Mouse (Mus musculus): ENCODE measurements around the gene Rere.
"Not testable (repeated sequence)": the region's sequence is repeated elsewhere in the genome, so short reads cannot be mapped to it uniquely, and the experiment has no call there.

The Rere gene

DNA sequence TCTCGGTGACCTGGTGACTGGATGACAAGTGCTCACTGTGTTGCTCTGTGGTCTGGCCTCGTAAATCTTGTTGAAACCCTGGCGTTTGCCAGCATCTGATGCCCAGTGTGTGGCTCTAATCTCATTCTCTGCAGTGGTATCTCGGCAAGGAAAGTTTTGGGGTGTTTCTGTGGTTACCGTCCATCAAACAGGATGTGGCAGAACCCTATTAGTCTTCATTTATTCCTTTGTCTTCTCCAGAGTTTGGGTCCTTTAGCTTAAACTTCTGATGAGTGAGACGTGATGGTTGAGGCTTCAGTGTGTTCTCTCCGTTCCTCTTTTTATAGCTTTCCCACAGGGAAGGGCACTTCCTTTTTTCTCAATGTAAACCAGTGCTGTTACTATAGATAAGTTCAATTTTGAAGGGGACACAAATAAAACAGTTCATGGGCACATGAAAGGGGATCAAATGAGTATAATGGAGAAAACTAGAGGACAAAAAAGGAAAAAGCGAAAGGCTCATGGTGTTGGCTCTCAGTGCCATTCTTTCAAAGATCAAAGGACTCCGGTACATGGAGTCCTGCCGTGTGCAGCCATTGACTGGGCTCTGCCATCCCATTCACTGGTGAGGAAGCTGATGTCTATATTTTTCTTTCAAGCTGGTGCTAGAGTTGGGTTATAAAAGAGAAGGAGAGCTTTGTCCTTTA is 191.4 kb downstream of the Rere start:
- no peak for DNase-seq

DNA sequence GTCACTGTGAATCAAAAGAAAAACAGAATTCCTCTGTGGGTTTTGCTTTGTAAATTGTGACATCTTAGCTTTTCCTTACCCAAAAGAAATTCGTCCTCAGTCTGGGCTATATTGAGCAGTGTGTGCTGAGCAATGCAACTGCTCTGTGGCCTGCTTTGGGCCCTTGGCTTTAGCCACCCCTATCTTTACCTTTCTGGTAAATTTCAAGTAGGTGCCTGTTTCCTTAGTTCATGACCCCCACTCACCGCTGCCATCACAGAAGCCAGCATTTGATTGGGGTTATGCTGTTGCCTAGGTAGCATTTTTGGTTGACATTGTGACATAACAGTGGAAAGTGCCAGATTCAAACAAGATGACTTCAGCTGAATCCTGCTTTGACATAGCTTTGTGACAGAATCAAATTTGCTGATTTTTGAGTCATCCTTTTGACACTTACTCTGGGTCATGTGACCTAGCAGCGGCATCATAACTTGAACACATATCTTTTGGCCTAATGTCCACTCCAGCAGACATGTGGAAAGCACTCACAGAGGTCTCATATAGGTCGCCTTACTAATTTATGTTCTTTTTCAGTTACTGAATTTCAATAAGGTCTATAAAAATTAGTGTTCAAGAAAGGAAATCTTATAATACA is 192.1 kb downstream of the Rere start:
- DNase-seq: no peak

DNA sequence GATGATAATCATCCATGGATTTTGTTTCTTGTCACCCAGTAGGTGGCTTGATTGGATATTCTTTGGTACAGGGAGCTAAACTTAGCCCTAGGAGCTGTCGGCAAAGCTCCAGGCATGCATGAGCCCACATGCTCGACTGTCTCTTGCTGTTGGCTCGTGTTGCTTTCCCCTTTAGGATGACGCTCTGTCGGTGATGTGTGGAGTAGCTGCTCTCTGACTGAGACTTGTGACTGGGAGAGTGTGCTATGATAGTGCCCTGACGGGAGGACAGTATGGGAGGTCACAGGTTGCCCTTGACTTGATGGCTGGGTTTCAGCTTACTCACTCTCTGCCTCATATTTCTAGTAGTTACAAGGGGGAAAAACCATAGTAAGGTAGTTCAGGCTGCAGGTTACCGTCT is 192.6 kb downstream of the Rere start:
- peak; percentile 50 for DNase-seq

DNA sequence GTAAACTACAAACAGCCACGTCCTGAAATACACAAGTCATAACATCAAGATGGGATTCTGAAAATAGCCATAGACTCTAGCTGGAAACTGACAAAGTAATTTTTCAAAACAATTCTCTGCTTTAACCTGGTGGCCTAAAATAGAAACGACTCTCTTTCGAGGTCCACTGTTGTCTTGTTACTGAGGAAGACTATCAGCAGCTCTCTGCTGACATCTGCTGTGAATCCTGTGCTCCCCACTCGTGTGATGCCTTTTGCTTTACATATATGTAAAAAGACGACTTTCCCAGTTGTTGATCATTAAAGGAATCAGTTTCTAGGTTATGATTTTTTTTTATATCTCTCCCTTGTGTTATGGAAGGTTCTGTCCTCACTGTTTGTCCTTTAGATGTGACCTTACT is 194.8 kb downstream of the Rere start:
- DNase-seq: no peak

DNA sequence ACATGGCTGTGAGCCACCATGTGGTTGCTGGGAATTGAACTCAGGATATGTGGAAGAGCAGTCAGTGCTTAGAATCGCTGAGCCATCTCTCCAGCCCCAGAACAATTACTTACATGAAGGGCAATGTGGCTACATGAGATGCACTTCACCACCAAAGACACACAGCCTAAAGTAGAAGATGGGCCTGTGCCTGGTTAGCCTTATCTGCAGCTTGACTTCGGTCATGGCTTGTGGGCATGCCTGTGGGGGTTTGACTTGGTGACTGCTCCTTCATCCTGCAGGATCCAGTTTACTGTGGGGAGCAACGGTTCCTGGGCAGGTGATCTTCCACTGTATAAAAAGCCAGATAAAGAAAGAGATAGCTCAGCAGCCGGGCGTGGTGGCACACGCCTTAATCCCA is 196.6 kb downstream of the Rere start:
- DNase-seq: no peak

DNA sequence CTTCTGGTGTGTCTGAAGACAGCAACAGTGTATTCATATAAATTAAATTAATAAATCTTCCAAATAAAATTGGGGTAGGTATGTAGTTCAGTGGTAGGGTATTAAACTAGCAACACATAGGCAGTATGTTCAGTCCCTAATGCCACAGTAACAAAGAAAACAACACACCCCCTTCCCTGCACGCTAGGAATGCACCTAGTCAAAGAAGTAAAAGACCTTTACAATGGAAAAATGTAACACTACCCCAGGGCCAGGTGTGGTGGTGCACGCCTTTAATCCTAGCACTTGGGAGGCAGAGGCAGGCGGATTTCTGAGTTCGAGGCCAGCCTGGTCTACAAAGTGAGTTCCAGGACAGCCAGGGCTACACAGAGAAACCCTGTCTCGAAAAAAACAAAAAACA is 201.6 kb downstream of the Rere start:
- not testable (repeated sequence) for DNase-seq

DNA sequence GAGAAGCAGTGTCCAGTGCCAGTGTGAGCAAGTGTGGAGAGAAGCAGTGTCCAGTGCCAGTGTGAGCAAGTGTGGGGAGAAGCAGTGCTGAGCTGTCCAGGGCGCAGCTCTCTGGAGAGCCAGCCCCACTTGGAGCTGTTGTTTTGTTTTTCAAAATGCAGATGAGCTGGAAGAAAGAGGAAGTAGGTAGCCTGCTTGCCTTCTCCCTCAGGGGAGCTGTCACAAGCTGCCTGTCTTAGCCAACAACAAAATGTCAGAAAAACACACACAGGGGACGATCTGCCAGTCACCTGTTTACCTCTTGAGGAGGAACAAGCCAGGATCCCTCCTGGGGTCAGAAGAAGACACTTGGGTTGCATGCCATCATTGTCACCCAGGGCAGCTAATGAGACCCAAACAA is 204.7 kb downstream of the Rere start:
- DNase-seq: no peak

DNA sequence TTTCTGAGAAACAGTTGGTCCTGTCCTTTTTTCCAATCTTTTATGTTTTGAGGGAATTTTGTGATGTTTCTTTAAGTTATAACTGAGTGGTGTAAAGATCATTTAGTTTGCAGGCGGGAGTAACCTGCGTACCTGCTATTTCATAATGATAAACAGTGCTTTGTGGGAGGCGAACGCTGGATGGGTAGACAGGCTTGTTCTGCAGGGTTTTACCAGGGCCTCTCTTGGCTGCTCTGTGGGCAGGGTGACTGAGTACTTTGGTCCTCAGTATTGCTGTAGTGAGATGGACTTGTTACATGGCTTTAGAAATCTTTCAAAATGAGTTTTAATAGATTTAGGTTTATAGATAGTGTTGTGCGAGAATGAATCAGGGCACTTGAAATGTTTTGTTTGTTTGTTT is 205.7 kb downstream of the Rere start:
- no peak for DNase-seq

DNA sequence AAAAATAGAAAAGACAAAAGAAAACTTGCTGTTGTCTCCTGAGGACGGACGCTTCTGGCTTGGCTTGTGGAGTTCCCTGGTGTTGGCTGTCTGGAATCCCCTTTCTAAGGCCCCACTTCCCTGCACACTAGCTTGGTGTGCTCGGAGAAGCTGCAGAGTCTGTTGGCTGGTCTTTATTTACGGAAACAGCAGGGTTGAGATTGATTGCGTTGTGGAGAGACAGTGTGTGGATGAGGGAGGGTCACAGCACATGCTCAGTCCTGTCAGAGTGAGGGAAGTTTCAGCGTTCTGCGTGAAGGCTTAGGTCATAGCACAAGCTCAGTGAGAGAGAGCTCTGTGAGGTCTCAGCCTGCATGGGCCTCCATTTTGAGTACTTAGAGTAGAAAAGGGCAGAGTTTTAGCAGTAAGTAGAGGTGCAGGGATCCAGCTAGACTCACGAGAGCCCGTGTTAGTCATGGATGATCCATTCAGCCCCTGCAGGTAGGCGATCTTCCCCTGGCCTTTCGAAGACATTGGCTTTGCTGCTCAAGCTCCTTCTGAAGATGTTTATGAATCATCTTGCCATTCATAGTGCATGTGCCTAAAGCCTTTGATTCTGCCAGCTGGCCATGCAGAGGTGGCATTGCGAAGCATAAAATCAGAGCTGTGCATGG is 206.8 kb downstream of the Rere start:
- DNase-seq: peak; percentile 88

DNA sequence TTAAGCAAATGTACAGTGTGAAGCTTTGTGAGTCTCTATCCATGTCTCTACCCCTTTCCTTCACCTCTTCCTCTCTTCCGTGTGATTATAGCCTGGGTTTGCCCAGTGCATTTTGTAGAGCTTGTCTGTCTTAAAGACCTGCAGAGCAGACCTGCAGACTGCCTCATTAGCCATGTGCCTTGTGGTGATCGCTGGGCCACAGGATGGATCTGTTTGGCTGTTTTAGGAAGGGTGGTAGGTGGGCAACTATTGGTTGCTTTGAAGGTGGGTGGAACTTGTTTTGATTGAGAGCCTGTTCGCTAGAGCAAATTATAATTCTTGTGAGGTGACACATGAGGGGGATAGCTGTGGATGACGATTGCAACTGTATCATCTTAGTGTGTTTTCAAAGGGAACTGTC is 207.3 kb downstream of the Rere start:
- peak; percentile 34 for DNase-seq

DNA sequence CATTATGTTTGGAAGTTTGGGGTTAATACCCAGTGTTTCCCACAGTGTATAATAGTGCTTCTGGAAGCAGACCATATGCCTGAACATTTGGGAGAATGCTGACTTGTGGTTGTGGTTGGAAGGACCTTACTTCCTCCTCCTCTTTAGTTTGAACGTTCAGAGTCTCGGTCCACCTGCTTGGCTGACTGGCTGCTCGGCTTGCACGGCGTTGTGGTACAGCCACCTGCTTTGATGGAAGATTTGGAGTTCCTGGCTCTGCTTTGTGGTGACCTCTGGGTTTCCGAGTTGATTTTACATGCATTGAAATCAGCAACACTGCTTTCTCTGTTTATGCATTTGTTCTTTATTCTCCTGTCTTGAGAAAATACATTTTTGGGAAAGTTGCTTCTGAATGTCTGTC is 208.6 kb downstream of the Rere start:
- DNase-seq: no peak

DNA sequence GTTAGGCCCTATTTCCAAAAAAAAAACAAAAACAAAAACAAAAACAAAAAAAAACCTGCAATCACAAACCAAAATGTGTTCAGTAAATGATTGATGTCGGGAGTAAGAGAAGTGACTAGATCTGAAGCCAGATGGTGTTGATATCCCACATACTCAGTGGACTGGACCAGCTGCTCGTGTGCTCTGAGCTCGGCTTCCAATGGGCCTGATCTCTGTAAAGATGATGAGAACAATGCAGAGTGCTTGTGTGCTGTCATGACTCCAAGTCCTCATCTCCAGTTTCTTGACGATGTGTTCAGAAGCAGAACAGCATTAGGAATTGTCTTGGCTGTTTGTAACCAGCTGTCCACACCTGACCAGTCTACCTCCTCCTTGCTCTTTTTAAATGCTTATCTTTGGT is 210.3 kb downstream of the Rere start:
- DNase-seq: no peak

DNA sequence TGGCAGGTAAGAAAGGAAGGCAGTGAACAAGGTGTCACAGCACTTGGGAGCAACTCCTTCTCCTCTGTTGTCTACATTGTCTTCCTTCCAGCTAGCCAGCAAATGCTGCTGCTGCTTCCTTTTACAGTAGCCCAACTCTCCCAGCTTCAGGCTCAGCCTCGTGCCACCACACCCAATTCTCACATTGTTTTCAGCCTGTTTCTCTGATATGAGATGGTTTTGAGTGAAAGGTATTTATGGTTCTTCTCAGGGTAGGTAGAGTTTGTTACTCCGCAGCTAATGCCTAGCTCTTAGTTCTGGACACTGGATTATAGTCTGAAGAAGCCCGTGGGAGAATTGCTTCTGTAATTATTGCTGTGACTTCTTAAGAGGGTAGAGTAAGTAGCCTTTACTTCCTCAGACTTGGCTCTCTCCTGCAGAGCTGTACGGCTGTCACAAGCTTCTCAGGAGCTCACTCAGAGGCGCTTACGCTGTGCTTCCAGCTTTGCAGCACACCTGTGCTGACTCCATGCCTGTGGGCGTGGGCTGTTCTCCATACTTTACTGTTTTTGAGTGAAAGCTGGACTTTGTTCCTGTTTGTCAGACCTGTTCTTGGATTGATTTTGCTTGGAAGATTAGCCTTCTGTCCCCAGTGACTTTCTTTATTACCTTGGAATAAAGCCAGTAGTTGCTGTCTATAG is 212.0 kb downstream of the Rere start:
- DNase-seq: no peak

DNA sequence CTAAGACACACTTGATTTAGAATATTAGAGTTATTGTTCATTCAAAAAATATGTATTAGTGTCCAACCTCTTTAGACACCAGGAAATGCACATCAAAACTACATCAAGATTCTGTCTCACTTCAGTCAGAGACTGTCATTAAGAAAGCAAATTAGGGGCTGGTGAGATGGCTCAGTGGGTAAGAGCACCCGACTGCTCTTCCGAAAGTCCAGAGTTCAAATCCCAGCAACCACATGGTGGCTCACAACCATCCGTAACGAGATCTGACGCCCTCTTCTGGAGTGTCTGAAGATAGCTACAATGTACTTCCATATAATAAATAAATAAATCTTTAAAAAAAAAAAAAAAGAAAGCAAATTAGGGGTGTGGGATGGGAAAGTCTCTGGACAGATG is 212.5 kb downstream of the Rere start:
- DNase-seq: not testable (repeated sequence)

DNA sequence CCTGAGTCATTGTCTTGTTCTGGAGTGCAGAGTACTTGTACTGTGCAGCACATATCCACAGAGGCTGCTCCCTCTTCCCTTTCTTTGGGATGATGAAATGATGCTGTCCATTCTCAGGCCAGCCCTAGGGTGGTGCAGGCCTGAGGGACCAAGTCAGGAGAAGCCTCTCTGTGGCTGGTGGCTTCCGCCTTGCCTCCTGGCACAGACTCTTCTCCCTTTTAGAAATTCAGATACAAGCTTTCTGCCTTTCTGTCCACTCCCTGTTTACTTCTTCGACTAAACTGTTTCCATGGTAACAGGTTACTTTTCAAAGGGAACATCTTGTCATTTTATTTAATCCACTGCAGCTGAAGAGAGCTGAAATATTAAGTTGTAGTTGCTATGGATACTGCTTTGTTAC is 214.1 kb downstream of the Rere start:
- DNase-seq: no peak

DNA sequence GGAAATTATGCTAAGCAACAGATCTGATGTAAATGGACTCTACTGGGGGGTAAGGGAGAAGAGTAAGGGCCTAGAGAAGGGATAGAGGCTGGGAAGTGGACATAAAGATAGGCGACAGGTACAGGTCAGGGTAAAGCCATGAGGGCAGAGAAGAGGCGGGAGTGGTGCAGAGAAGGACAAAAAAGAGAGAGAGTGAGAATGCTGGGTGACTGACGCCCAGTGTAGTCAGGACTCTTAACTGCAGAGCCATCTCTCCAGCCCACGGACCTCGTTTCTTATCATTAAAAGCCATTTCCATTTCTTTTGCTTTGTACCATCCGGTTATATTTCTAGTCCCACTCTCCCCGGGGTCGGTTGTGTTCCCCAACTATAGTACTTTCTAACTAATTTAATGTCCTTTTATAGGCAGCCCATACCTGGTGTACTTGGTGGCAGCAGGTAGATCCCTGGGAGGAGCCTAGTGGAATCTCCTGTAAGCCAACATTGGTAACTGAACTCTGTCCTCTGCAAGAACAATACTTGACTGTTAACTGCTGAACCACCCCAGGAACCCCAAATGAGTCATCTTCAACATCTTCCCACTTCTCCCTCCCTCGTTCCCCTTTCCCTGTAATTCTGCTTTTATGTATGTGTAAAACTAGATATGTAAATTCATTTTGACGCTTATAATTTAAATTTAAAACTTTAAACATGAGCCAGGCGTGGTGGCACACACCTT is 223.0 kb downstream of the Rere start:
- DNase-seq: no peak

DNA sequence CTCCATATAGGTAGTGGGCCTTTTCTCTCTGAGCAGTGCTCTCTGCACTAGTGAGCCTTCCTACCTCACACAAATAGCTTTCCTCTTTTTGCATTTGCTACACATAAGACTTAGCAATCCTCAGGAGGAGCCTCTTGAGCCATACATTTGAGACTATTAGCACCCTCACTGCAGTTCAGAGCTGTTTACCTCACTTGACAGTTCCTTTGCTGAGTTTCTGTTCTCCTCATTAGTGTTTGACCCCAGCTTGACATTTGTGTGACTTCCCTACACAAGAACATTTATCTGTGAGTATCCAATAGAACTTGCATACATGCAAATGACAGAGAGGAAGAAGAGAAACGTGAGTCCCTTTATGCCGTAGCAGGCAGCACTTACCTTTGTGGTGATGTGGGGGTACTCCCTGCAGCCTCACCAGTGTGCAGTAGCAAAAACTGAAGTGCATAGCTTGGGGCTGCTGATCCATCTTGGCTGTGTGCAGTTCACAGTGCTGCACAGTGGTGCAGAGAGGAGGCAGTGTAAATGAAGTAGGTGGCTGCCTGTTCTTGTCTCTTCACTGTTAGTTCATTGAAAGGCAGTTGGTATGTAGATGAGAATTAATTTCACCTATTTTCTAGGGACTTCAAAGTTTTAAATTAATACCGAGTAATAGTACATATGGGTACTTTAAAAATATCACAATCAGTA is 227.7 kb downstream of the Rere start:
- DNase-seq: no peak

DNA sequence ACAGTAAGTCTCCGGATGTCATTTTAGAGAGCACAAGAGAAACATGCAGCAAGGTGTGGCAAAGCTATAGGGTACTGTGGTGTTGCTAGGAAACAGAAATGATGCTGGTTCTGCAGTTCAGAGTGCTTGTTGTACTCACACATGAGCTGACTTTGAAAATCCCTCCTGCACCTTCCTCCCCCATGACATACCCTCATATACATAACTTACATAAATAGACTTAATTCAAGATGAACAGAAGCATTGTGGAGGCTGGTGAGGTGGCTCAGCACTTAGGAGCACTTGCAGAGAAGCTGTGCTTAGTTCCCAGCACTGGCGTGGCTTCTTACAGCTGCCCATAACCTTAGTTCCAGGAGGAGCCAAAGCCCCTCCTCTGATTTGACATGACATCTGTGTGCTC is 228.6 kb downstream of the Rere start:
- peak; percentile 41 for DNase-seq

DNA sequence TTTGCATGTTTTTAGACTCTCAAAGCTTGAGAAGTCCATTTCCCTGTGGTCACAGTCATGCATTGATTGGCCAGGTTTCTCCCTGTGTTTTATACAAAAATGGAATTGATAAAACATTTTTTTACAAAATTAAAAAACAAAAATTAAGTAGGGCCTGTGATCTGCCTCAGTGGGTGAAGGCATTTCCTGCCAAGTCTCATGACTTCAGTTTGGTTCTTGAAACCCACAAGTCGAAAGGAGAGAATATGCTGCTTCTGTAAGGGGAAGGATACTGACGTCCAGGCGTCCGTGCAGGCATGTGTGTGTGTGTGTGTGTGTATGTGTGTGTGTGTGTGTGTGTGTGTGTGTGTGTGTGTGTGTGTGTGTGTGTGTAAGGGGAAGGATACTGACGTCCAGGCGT is 231.9 kb downstream of the Rere start:
- not testable (repeated sequence) for DNase-seq

DNA sequence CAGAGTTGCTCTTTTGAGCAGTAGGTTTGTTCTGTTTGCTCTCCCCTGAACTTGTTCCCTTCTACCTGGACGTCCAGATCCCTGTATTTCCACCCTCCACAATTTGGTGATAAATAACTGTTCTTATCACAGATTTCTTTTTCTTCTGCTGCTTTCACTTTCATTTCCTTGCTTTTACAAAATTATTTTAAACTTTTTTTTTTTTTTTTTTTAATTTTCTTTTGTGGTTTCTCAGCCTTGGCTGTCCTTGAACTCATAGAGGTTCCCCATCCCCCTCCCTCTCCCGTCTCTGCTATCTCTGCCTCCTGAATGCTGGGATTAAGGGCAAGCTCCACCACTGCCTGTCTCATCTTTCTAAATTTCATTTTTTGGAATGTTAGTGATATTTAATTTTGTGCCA is 234.8 kb downstream of the Rere start:
- no peak for DNase-seq

DNA sequence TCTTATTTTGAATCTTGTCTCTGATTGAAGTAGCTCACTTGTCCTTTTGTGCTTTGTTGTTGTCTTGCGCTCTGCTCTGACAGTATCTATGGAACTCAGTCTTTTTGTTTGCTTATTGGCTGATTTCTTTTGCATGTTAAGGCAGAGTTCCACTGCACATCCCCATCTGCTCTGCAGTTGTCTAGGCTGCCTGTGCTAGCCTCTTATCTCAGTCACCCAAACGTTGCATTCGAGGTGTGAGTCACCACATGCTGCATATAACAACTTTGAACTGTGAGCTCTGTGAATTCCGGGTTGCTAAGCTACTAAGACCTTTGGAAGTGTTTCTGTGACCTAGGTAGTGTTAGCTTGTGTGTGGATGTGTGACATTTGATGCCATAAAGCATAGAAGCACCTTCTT is 235.9 kb downstream of the Rere start:
- no peak for DNase-seq

DNA sequence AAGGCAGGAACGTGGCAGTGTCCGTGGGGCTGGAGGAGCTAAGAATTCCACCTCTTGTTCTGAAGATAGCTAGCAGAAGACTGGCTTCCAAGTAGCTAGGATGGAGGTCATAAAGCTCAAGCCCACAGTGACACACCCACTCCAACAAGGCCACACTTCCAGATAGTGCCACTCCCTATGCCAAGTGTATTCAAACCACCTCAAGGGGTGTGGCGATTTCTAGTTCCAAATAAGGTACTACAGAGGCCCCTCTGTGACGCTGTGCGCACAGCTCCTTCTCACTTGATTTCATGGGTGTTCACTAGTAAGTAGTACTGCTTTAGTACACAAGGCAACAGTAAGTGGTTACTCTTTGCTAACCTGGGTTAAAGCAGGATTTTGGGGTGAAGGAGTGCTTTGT is 237.4 kb downstream of the Rere start:
- DNase-seq: no peak

DNA sequence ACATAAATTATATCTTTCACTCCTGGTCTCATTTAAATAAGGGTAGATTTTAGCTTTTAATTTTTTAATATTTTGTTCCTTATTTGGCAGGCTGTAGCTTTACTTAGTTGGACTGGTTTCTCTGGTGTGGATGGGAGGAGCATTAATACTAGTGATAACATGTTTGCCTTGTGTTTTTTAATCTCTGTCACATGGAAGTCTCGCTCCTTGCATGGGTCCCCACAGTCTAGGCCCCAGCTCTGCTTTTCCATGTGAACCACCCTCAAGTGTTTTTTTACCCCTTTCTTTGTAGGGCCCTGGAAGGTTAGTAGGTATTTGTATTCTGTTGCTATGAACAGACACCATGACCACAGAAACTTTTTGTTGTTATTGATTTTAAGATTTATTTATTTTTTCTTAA is 238.6 kb downstream of the Rere start:
- no peak for DNase-seq
